Mouse (Mus musculus) induced T-regulatory cell, adult 2 months (primary cell): ENCODE measurements around the gene Zfp964.
"Not testable (repeated sequence)": the region's sequence is repeated elsewhere in the genome, so short reads cannot be mapped to it uniquely, and the experiment has no call there.

Experiments
- DNase-seq: peaks from one replicate; pipeline ENCODE4 v3.0.0-alpha.2; 2012; ENCODE audit warnings: low read depth

The Zfp964 gene

GRCm38 (mm10) chr8:69654358-69654981 is at the start of gene Zfp964:
Zfp964 (plus strand) TSS chr8:69654479.
- DNase-seq: peak; percentile 87

- peak; percentile 50 for DNase-seq
Observed at GRCm38 (mm10) chr8:69614687-69615086, 39.6 kb upstream of the Zfp964 start.

- no peak for DNase-seq
Observed at GRCm38 (mm10) chr8:69618078-69618477, 36.2 kb upstream of the Zfp964 start.

GRCm38 (mm10) chr8:69625095-69625789 is 29.0 kb upstream of the Zfp964 start, which contains the start of gene Zfp868:
Zfp868 (minus strand) TSS chr8:69625548.
- DNase-seq: peak; percentile 99

- peak; percentile 4 for DNase-seq
Observed at GRCm38 (mm10) chr8:69653808-69654357, 396 bp upstream of the Zfp964 start.

GRCm38 (mm10) chr8:69661294-69661693 is 7.0 kb downstream of the Zfp964 start:
- DNase-seq: no peak

GRCm38 (mm10) chr8:69665051-69665450 is 10.8 kb downstream of the Zfp964 start:
- DNase-seq: not testable (repeated sequence)

- no peak for DNase-seq
Observed at GRCm38 (mm10) chr8:69701810-69702209, 47.5 kb downstream of the Zfp964 start.

GRCm38 (mm10) chr8:69710624-69711023 is 56.3 kb downstream of the Zfp964 start, which contains the start of gene Zfp869:
Zfp869 (minus strand) TSS chr8:69710724.
- not testable (repeated sequence) for DNase-seq

- DNase-seq: no peak
Observed at GRCm38 (mm10) chr8:69713516-69713915, 59.2 kb downstream of the Zfp964 start.

GRCm38 (mm10) chr8:69715366-69715765 is 61.1 kb downstream of the Zfp964 start:
- peak; percentile 27 for DNase-seq
